Mouse (Mus musculus) 3T3-L1 (cell line): ENCODE data around the gene Grid2.

Experiments used
- DNase-seq: peaks from one replicate; pipeline ENCODE4 v3.0.0-alpha.2; 2015; ENCODE audit warnings: low read depth, low spot score

Grid2 gene

DNA sequence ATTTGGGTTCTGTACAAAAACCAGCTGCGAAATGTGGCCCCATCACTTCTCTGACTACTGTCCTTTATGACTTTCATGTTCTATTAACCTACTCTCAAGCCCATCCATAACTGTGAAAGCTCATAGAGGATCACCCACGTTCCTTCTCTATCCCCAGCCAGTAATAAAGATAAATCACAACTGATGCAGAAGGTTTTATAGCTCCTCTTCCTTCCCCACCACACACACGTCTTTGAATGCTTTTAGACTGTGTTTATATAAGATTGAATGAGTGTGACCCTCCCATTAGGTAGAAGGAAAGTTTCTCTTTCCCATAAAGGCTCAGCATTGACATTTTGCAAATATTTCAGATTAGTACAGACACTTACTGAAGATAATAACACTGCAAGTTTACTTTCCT is 1350.1 kb downstream of the Grid2 start:
- DNase-seq: no peak

DNA sequence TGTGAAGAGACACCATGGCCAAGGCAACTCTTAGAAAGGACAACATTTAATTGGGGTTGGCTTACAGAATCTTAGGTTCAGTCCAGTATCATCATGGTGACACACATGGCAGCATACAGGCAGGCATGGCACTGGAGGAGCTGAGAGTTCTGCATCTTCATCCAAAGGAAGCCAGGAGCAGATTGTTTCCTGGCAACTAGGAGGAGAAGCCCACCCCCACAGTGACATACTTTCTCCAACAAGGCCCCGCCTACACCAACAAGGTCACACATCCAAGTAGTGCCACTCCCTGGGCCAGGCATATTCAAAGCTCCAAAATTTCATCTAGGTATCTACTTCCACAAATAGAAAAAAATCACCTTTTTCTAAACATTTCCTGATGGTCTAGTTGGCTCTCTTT is 1351.4 kb downstream of the Grid2 start:
- DNase-seq: no peak

DNA sequence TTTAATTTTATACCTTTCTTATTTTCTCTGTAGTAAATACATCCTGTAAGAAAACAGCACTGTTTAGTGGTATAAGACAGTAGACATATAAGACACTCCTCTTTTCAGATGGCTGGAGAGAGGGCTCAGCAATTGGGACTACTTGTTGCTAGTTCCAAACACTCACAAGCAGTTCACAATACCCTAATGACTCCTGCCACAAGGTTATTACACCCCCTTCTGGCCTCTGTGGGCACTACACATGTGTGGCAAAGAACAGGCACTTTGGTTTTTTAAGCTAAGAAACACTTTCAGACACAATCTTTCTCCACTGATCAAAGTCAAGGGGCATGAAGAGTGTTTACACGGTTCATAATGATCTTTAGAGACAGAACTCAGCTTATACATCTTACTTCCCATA is 1352.3 kb downstream of the Grid2 start:
- peak; percentile 15 for DNase-seq

DNA sequence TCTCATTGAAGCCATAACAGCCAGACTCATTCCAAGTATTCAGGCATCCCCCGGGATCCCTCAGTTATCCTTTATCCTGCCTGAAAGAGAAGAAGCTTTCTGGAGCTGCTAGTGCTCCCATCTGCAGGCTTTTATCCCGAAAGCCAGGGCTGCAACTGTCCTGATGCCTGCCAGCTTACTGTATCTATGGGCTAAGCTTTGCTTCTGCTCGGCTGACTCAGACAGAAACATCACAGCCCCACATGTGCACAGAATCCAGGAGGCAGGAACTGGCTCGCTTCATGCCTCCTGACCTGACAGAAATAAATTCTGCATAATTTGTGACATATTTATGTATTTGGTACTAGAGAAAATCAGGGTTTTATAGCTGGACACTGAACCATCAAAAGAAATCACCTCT is 1361.2 kb downstream of the Grid2 start:
- no peak for DNase-seq

DNA sequence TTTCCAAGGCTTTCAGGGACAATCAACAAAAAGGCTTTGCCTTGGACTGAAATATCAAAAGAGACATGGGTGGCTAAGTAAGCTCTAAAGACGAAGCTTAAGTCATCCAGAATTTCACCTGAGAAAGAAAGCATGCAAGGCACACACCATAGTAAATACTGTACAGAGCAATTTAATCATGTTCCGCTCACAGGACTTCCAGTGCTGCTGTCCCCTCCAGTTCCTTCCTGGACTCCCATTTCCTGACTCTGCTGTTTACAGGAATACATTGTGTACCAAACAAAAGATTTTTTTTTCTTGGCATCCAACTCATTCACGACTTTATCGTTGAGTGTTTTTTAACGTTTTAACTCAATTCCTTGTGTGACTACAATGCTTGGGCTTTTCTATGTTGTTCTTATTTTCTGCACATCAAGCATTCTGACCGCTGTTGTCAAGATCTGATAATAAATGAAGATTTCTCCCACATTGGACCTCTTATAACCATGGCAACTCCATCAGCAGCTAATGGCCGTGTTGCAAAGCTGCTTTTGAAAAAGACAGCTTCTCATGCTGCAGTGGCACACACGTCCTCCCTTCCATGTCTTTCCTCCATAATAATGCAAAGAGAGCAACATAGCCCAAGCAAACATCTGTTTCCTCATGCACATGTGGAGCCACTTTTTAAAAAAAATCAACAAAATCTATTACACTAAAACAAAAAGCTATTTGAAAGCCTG is 1361.9 kb downstream of the Grid2 start:
- DNase-seq: no peak

DNA sequence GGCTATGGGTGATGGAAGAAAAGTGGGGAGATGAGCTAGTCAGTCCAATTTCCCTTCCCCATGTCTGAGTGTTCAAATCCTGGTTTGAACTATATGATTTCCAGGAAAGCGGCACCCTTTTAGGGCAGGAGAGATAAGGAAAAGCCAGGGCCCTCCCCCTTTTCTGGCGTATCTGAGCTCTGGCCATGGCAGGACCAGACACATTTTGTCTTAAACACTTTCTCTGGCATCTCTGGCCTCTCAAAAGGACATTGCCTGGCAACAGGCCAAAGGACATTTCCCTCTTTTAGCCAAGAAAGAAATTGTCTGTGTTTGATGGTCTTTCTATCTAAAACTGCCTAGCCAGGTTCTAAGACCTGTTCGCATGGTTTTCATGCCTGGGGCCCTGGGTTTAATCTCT is 1367.7 kb downstream of the Grid2 start:
- DNase-seq: no peak

DNA sequence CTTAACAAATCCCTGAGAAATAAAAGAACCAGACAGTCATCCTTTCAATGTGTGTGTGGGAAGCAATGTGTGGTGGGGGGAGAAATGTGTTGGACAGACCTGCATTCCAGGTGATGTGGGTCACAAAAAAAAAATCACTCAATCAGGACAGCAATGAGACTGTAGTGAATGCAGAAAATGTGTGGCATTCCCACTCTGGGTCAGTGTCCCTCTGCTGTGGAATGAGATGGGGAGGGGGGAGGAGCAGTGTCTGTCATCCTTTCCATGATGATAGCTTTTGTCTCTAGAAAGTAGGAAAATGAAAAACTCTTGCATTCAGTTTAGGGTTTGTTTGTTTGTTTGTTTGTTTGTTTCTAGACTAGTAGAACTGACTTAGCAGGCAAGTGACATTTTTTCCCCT is 1392.0 kb downstream of the Grid2 start:
- no peak for DNase-seq

DNA sequence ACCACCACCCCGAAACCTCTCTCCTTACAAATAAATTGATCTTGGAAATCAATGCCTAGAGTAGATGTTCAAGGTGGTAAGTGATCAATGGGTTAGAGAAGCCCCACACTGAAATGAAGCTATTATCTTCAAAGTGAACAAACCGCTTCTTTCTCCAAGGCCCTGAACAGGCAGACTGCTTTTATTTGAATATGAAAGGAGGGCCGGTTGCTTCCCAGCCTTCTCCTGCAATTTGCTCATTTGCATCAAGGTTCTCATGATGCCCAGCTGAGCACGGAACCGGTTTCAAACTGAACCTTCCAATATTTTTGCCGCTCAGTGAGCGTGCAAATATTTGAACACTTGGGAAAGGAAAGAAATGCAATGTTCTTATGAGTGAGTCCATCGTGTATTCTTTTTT is 1392.5 kb downstream of the Grid2 start:
- no peak for DNase-seq

DNA sequence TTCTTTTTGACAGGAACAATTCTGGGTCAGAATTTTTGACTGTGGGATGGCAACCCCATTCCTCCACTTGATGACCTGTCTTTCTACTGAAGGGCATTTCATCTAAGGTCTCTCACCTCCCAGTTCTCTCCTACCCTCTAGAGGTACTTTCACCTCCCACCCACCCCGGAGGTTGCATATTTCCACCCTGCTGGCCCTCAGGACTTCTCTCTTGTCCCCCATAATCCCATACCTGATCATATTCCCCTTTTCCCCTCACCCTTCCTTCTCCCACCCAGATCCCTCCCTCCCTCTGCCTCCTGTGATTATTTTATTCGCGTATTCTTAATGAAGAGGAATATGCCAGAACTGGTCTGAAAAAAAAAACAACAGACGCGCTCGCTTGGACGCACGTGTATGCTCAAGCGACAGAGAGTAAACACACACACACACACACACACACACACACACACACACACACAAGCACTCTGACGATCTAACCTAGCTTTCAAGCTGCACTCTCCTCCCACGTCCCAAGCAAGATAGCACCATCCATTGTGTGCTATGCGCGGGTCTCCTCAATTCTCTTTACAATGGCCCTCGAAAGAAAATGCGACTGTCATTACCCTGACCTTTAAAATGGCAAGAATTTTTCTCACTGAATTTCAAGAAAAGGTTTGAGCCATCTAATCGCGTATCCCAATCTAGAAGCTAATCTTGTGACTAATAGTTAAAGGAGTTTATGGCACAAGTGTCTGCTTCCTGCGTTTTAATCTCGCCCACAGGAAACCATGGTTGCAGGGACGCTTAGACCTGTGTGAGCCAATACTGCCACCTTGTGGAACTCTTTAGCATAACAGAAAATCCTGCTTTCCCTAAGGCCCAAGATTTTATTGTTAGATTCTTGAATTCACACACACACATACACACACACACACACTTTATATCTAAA is 1393.9 kb downstream of the Grid2 start:
- DNase-seq: peak; percentile 85

DNA sequence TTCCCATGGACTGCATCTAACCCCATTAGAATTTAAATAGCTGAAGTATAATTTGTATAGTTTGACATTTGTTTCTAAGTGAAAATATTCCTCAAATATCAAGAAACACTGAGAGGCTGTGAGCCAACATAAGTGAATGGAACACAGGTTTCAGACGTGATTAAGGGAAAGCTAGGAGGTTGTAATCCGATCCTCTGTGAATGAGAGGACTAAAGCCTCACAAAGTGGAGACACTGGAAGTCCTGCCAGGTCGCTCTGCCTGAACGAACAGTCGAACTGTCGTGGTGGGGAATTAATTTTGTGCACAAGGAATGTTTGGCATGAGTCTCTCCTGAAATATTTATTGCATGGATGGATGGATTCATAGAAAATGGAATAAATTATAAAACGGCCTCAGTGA is 1395.1 kb downstream of the Grid2 start:
- no peak for DNase-seq

DNA sequence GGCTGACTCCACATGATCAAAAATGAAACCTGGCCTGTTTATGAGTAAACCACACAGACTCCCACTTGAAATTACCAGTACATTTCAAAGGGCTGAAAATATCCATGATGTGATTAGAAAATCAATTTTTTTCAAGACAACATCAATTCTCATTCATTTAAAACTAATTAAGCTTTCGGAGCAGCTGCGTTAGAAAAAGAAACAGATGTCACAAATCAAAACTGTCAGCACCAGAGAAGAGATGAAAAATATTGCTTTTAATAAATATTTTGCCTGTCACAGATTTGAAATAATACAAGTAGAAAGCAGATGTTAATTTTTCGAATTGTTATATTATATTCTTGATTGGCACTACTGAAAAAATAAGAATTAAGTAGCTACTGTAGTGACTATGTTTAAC is 1415.3 kb downstream of the Grid2 start:
- DNase-seq: no peak

DNA sequence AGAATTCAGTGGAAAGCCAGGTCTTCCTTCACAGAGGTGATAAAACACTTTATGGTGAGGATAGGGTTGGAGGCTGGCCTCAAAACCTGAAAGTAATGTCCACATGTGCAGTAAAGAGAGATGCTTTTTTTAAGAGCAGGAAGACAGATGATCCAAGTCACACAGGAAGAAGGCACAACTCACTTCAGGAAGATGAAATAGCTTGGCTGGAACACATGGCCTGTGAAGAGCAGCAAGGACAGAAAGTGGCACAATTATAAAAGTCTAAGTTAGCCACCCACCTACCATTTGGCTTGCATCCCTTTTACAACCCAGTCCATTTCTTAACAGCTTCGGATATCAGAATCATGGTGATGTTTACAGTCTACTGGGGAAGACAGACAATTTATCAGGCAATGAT is 1423.1 kb downstream of the Grid2 start:
- no peak for DNase-seq

DNA sequence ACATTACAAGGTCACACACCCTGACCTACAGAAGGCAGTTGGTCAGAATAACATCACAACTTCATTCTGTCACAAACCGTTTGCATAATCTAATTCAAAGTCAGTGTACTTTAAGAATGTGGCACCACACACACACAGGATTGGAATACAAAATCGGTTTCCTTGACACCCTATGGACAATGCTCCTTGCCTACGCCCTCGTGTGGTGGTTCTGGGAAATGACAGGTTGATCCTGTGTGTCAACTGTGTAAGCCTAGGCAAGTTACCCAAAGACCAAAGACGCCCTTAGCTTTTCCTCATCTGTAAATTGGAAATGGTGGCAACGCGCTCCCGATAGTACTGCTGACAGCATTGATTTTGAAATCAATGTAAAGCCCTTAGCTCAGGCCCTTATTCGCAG is 1428.3 kb downstream of the Grid2 start:
- DNase-seq: peak; percentile 34

DNA sequence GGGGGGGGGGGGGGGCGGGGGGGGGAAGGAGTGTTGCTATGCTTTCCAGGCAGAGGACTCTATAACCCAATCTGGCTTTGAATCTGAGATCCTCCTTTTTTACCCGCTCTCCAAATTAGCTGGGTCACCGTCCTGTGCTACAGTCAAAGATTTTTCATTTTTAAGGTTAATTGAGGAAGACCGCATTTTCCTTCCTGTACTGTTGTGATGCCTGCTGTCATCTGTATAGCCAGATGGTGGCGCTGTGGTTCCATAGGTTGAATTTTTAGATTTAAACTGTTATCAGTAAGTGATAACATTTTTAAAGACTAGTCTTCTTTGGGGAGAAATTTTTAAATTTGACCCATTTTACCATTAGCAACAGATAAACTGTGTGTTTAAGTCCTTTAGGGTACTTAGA is 1429.3 kb downstream of the Grid2 start:
- DNase-seq: peak; percentile 32

DNA sequence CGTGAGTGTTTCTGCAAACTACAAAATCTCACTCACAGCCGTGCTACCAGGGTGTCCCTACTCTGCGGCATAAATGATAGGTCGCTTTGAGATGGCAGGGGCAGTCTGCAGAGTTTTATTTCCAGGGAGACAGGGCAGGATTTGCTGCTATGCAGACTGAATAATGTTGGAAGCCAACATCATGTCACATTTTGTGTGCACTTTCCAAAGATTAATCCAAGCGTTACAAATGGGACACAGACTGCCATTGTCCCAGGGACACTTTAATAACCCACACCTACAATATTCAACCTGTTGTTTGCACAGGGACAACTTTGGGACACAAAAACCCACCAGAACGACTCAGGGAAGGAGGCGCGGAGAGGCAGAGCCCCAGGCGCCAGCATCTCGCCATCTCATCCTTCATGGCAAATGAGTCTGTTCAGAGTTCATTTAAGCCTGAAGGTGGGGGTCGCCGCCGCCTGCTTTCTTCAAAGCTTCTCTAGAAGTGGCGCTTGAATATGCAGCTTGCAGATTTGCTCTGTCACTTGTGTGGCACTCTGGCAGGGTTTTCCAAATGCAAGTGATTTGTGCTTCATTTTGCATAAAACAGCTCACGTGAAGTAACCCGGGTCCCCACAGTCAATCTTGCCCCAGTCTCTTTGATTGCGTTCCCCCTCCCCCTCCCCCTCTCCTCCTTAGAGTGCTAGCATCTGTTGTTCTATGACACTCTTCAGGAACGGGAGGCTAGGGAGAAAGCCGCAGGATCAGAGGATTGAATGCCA is 1432.7 kb downstream of the Grid2 start:
- no peak for DNase-seq

DNA sequence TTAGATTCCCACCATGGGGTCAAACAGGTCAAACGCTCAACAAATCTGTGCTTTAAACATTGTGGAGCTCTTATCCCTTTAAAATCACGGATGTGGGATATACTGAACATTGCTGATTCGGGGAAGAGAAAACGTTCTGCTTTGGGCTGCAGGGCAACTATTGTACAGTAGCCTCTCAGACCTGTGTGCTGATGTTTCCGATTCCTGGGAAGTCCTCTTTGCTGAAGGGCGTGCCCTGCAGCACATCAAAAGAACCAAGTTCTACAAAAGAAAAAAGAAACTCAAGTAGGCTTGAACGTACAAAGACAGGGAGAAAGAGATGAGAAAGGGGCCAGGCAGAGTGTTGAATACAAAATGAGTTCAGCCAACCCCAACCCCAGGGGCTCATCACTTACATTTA is 1439.0 kb downstream of the Grid2 start:
- no peak for DNase-seq

DNA sequence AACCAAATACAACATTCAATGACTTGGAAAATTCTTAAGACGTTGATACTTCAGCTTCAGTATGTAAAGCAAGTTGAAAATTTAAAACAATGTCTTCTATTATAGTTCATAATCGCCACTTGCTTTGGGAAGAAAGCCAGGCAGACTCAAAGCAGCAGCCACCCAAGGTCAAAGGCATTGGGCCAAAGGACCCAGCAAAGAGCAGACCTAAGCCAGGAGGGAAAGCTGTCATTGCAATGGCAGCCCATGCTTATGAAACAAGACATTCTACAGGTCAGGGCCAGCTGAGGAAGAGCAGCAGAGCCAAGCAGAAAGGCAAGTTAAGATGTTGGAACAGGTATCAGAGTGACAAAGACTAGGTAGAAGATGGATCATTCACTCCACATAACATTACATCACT is 1448.0 kb downstream of the Grid2 start:
- no peak for DNase-seq

DNA sequence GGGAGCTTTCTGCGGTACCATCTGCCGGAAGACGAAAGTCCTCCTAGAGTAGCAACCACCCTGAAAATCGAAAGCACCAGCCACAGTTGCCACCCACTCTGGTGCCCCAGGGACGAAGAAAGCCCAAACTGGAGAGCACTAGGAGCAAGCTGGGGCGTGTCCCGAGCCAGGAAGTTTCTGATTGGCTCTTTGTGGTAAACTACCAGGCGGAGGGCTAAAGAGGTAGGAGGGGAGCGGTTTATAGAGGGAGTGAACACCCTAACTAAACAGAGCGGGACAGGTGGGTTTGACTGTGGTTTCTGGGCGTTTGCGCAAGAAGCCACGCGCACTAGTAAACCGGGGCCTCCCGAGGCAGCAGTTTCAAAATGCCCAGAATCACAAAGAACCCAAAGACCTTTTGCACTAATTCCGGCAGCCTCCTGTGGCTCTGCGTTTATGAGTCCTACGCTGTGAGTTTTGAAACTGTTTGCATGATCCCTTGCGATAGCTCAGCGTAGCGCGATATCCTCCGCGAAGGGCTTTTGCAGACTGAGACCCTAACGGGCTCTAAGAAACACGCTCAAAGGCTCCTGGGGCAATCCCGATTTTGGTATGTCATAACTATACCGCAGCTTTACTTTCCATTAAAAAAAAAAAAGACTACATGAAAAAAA is 1472.2 kb downstream of the Grid2 start:
- DNase-seq: no peak

DNA sequence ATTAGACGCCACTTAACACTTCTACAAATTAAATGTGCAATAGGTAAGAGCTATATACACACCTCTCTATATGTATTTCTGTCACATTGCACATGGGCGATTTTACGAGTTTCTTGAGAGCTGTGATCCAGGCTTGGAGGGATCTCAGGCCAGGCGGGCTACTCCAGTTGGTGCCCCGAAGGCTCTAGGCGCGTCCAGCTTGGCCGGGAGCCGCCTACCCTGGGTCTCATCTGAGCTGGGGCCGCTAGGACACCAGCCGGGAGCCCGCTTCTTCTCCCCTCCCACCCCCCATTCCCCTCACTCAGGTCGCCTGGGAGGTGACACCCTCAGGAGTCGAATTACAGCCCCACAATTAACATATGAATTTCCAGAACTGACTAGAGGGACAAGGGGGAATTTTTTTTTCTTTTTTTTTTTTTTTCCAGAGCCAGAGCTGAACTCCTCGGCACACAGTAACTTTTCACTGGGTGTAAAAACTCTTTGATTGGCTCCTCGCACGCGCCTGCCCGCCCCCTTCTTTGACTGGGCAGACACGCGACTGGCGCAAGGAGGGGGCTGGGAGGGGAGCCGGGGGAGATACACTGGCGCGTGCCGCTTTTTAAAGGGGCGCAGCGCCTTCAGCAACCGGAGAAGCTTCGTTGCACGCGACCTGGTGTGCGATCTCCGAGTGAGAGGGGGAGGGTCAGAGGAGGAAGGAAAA is 1473.0 kb downstream of the Grid2 start, which contains the start of gene Atoh1:
Gene Atoh1, plus strand, starts transcription at position 627 of the 700 bp plus-strand sequence.
- DNase-seq: no peak

DNA sequence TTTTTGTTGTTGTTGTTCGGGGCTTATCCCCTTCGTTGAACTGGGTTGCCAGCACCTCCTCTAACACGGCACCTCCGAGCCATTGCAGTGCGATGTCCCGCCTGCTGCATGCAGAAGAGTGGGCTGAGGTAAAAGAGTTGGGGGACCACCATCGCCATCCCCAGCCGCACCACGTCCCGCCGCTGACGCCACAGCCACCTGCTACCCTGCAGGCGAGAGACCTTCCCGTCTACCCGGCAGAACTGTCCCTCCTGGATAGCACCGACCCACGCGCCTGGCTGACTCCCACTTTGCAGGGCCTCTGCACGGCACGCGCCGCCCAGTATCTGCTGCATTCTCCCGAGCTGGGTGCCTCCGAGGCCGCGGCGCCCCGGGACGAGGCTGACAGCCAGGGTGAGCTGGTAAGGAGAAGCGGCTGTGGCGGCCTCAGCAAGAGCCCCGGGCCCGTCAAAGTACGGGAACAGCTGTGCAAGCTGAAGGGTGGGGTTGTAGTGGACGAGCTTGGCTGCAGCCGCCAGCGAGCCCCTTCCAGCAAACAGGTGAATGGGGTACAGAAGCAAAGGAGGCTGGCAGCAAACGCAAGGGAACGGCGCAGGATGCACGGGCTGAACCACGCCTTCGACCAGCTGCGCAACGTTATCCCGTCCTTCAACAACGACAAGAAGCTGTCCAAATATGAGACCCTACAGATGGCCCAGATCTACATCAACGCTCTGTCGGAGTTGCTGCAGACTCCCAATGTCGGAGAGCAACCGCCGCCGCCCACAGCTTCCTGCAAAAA is 1473.7 kb downstream of the Grid2 start:
- no peak for DNase-seq
